Mouse (Mus musculus) lung, adult 2 months (tissue): ENCODE data around the gene Pltp.
"Not testable (repeated sequence)": the region's sequence is repeated elsewhere in the genome, so short reads cannot be mapped to it uniquely, and the experiment has no call there.

Source experiments
- CTCF ChIP-seq: fragments of 200-500 bp; IDR thresholded peaks from 2 replicates; pipeline ENCODE4 v1.5.1; 2011; ENCODE audit warnings: mild to moderate bottlenecking, low read length, control low read depth; ENCODE audit not compliant: insufficient read depth
- POLR2A ChIP-seq: fragments of 200-500 bp; IDR thresholded peaks from 2 replicates; pipeline ENCODE4 v1.6.1; 2011; ENCODE audit warnings: low read depth, mild to moderate bottlenecking, control low read depth, low read length, borderline replicate concordance; ENCODE audit errors: extremely low read depth

GRCm38 (mm10) chr2:164875648-164876047 is 18.1 kb upstream of the Pltp start:
- TF ChIP-seq CTCF, POLR2A: not testable (repeated sequence)
